Mouse (Mus musculus) CD4-positive, CD25-positive, alpha-beta regulatory T cell, adult 4 months (primary cell): ENCODE data around the gene Tnfsf12. TPM values are rescaled to one million over a fixed set of nuclear protein-coding genes. Genes with fewer than 3 reads are reported as not detected.

Source experiments
- ATAC-seq: one replicate; pipeline ENCODE4 v1.8.0; 2017
- polyA plus RNA-seq, 2 experiments: library from polyadenylated mRNA; unstranded; fragments of 100-300 nt; shearing (Covaris generic); gene quantifications; one replicate each; pipeline ENCODE4 v1.2.1; 2017

Tnfsf12 gene
- polyA plus RNA-seq, 2 experiments from 2014 or later = 0.23 TPM; not detected in 1

DNA sequence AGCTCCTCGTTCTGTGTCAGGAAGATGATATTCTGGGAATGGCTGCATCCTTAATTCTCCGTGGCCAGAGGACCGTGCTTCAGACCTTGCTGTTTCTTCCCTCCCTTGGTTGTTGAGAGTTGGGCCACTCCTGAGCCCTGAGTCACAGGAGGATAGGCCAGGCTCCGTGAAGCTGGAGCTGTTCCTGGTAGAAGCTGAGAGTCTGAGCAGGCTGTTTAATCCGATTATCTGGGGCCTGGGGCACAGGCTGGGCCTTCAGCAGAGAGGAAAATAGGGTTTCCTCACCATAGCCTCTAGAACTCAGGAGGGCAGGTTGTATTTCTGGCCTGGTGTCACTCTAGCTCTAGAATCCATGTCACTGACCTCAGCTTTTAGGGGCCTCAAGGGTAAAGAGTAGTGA, 42.2 kb downstream of the Tnfsf12 start:
- ATAC-seq = no peak

DNA sequence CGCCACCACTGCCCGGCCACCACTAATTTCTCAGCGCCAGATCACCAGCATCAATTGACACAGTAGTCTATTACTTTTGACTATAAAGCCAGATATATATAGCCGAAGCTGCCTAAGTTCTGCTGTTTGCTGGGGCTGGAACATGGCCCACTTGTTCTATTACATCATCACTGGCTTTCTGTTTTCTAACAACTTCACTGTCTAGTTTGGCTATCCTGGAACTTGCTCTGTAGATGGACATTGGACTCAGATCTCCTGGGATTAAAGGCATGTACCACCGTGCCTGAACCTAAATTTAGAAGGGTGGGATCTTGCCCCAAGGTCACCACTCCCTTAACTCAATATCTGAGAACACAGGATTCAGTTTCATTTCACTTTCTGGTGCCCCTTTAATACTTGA, 49.8 kb downstream of the Tnfsf12 start:
- no peak for ATAC-seq

Other genes with a start within 250 kb of the Tnfsf12 start
- under 1 TPM in 1 of 2 experiments, not detected in 1; 0.09 TPM for gene Dnah2, start 146.7 kb downstream of the Tnfsf12 start, polyA plus RNA-seq
- gene Efnb3, start 135.6 kb downstream of the Tnfsf12 start, polyA plus RNA-seq = under 1 TPM; 0.27 to 0.37 TPM
- gene Wrap53, start 115.6 kb downstream of the Tnfsf12 start, polyA plus RNA-seq = 10 to 100 TPM; 23.0 to 31.9 TPM
- gene Trp53, start 115.5 kb downstream of the Tnfsf12 start, polyA plus RNA-seq = 100 to 1,000 TPM; 307 to 416 TPM
- not detected for gene Atp1b2, start 89.9 kb downstream of the Tnfsf12 start, polyA plus RNA-seq
- gene Shbg, start 77.9 kb downstream of the Tnfsf12 start, polyA plus RNA-seq = not detected
- gene Sat2, start 73.8 kb downstream of the Tnfsf12 start, polyA plus RNA-seq = not detected
- gene Fxr2, start 62.9 kb downstream of the Tnfsf12 start, polyA plus RNA-seq = 10 to 100 TPM; 11.0 to 11.2 TPM
- under 1 TPM in 1 of 2 experiments, not detected in 1; 0.81 TPM for gene Sox15, start 40.5 kb downstream of the Tnfsf12 start, polyA plus RNA-seq
- gene Mpdu1, start 33.2 kb downstream of the Tnfsf12 start, polyA plus RNA-seq = 10 to 100 TPM; 34.8 to 85.1 TPM
- gene Cd68, start 29.7 kb downstream of the Tnfsf12 start, polyA plus RNA-seq = 1 to 10 TPM; 3.0 to 5.8 TPM
- 100 to 1,000 TPM; 166 to 236 TPM for gene Eif4a1, start 23.4 kb downstream of the Tnfsf12 start, polyA plus RNA-seq
- 10 to 100 TPM; 31.6 to 47.4 TPM for gene Senp3, start 13.8 kb downstream of the Tnfsf12 start, polyA plus RNA-seq
- not detected for gene Tnfsf13, start 10.1 kb downstream of the Tnfsf12 start, polyA plus RNA-seq
- not detected for gene Tnfsfm13, start 249 bp upstream of the Tnfsf12 start, polyA plus RNA-seq
- 10 to 100 TPM; 25.6 to 36.0 TPM for gene Polr2a, start 62.8 kb upstream of the Tnfsf12 start, polyA plus RNA-seq
- not detected for gene Slc35g3, start 66.1 kb upstream of the Tnfsf12 start, polyA plus RNA-seq
- gene Zbtb4, start 70.1 kb upstream of the Tnfsf12 start, polyA plus RNA-seq = 10 to 100 TPM; 11.2 to 11.8 TPM
- gene Chrnb1, start 100.1 kb upstream of the Tnfsf12 start, polyA plus RNA-seq = 1 to 10 TPM; 2.9 to 4.5 TPM
- not detected for gene Fgf11, start 106.0 kb upstream of the Tnfsf12 start, polyA plus RNA-seq
- not detected for gene Tmem102, start 109.8 kb upstream of the Tnfsf12 start, polyA plus RNA-seq
- not detected for gene Gm39566, start 119.4 kb upstream of the Tnfsf12 start, polyA plus RNA-seq
- not detected for gene Spem2, start 122.6 kb upstream of the Tnfsf12 start, polyA plus RNA-seq
- under 1 TPM in 1 of 2 experiments, not detected in 1; 0.42 TPM for gene Spem1, start 126.3 kb upstream of the Tnfsf12 start, polyA plus RNA-seq
- 1 to 10 TPM; 1.1 to 1.2 TPM for gene Nlgn2, start 141.9 kb upstream of the Tnfsf12 start, polyA plus RNA-seq
- gene Tmem256, start 142.7 kb upstream of the Tnfsf12 start, polyA plus RNA-seq = 100 to 1,000 TPM in 1 of 2 experiments, 10 to 100 TPM in 1; 93.2 to 114 TPM
- 10 to 100 TPM; 22.4 to 33.5 TPM for gene Plscr3, start 150.5 kb upstream of the Tnfsf12 start, polyA plus RNA-seq
- not detected for gene Tnk1, start 162.9 kb upstream of the Tnfsf12 start, polyA plus RNA-seq
- gene Tmem95, start 182.2 kb upstream of the Tnfsf12 start, polyA plus RNA-seq = not detected
- gene Kctd11, start 185.6 kb upstream of the Tnfsf12 start, polyA plus RNA-seq = 1 to 10 TPM in 1 of 2 experiments, not detected in 1; 1.1 TPM
- 100 to 1,000 TPM; 256 to 383 TPM for gene Acap1, start 199.7 kb upstream of the Tnfsf12 start, polyA plus RNA-seq
- 1 to 10 TPM; 1.6 to 2.0 TPM for gene 2810408A11Rik, start 205.1 kb upstream of the Tnfsf12 start, polyA plus RNA-seq
- gene Neurl4, start 205.2 kb upstream of the Tnfsf12 start, polyA plus RNA-seq = 1 to 10 TPM; 8.3 to 9.1 TPM
- gene Gps2, start 218.0 kb upstream of the Tnfsf12 start, polyA plus RNA-seq = 100 to 1,000 TPM; 120 to 134 TPM
- 1,000 to 10,000 TPM; 1,067 to 1,377 TPM for gene Eif5a, start 226.1 kb upstream of the Tnfsf12 start, polyA plus RNA-seq
- gene Ybx2, start 239.9 kb upstream of the Tnfsf12 start, polyA plus RNA-seq = not detected